Mouse (Mus musculus): ENCODE results near the gene Chst10.

Chst10 gene

DNA sequence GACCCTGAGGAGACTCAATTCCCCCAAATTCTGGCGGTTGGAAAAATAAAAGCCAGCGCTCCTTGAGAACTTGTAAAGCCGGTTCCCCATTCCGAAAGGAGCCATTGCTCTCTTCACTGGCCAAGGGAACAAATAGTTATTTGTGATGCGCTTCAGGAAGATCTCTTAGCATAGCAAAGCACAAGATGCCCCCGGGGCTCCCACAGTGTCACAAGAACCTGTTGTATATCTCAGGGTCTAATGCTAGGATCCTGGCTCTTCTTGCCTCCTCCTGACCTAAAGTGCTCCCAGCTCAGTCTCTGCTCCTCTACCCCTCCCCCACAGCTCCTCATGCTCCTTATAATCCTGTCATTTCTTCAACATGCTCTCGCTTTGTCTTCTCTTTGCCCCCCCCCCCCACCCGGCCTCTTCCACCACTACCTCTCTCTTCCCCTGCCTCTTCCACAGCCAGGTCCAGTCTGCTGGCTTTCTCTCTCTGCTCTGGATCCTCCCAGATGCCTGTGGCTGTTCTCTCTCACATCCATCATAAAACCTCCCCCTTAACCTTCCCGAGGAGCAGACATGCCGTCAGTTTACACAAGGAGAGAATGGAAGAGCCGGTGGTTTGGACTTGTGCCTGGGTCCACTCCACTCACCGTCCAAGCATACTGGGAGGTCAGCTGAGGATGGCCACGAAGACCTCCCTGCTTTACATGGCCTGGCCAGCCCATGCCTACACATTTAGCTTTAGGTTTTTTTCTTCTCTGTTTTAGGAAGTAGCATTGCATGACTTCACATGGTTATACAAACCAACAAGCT is 28.4 kb downstream of the Chst10 start:
- no peak for DNase-seq (ENCODE audit: low spot score in 2 of 2)

DNA sequence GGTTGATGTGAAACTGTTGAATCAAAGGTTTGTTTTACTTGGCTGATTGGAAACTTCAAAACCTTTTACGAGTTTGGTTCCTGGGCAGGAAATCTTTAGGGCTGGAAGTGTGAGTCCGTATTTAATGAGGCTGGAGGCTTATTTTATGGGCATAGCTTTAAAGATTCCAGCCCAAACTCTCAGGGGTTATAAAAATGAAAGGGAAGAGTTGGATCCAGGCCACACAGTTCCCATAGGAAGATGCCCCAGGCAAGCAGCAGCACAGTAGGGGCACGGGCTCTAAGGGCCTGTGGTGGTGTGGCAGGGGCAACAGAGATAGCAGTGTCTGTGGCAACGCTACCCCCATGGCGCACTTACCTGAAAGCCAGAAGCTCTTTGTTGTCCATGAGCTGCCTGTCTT is 31.7 kb downstream of the Chst10 start:
- DNase-seq (ENCODE audit: low spot score in 2 of 2), result no peak

DNA sequence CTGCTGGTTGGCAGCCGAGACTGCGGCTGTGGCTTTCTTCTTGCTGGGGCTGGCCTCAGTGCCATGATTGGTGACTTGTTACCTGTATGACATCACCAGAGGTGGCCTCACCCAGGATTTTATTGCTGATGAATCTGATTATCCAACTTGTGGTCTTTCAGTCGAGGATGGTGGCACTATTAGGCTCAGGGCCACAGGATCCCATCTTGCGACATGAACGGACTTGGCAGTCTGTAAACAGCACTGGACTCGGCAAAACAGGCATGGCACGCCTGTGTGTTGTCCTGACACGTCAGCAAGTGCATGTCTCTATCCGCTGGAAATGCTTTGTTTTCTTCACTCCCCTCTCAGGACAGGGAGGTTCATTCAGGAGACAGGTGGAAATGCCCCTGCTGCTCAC is 33.6 kb downstream of the Chst10 start:
- no peak for DNase-seq (ENCODE audit: low spot score in 2 of 2)

DNA sequence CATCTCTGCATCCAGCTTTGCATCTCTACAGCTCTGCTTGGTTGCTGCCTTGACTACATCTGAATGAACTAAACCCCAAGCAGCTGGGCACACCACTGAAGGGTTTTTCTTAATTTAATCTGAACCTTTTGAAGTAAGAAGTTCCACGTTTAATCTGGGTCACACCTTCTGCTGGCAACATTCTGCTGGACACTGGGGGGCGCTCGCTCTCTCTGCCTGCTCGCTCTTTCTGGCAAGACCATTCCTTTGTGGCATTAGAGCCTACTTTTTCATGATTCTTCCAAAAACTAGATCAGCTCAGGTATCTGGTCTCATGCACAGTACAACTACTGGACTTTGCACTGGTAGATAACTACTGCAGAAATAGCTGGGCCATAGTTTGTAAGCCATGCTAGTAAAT is 35.7 kb downstream of the Chst10 start:
- peak in 1 of 2 experiments; percentile 47 for DNase-seq (ENCODE audit: low spot score in 2 of 2)

DNA sequence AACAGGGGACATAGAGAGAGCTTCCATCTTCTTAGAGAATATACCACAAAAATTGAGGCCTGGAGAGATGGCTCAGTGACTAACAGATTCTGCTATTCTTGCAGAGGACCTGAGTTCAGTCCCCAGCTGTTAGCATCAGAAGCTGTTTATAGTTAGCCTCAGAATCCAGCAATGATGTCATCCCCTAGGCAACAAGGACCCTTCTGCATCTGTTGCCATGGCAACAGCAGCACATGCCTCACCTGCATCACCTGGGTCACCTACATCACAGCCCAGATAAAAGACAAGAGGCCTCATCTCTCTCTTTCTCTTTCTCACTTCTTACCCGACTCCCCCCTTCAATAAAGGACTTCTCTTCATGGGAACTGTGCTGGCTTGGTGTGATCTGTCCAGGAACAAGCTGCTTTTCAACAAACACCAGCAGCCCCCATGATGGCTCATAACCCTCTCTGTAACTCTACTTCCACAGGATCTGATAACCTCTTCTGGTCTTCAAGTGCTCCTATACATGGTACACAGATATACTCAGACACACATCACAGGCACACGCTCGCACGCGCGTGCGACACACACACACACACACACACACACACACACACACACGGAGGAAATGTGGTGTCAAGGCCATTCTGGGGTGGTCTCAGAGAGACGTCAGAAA is 37.0 kb downstream of the Chst10 start:
- DNase-seq (ENCODE audit: low spot score in 2 of 2), result no peak

DNA sequence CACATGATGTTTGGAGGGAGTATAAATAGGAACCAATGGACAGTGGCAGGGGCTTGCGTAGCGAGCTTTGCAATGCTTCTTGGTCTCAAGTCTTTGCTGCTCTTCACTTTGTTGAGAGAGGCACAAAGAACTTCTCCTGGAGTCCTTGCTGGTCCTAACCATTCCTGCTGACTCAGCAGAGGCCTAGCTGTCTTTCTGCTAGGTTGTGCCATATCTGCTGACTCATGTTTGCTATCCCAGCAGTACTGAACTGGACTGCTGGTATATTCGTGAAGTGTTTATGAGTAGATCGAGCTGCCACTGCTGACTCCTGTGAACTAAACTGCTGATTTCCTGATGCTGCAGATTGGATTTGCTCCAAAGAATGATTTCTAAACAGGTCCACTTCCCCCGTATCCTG is 37.8 kb downstream of the Chst10 start:
- no peak for DNase-seq (ENCODE audit: low spot score in 2 of 2)

DNA sequence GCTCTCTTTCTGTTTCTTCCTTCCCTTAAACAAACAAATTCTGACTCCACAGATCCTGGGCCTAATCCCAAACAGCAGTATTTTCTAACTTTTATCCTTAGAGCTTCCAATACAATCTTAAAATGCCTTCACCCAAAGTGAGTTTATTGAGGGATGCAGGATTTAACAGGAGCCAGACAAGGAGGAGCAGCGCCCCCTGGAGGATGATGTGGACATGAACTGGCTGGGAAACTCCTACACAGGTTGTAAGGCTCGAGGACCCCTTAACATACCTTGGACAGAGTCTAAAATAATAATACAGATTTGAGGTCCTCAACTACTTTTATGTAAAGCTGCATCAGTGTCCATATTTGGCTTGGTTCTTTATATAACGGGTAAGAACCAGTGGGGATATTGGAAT is 41.8 kb downstream of the Chst10 start:
- DNase-seq (ENCODE audit: low spot score in 2 of 2), result peak; percentile 66 to 76

DNA sequence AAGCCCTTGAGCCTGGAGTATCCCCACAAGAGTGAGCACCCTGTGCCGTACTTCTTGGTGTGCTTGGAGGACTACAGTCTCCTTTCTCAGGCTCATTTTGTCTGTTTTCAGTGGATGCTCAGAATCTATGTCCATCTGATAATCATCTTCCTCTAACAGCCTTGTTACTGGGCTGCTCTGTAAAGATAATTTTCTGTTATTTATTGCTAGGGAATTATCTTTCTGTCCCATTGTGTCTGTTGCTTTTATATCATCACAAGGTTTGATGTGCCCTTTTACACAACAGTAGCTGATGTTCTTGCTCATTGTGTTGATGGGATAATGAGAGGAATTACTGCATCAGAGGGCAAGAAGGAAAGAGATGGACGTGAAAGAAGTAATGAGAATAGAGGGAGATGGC is 45.7 kb downstream of the Chst10 start:
- DNase-seq (ENCODE audit: low spot score in 2 of 2), result no peak

DNA sequence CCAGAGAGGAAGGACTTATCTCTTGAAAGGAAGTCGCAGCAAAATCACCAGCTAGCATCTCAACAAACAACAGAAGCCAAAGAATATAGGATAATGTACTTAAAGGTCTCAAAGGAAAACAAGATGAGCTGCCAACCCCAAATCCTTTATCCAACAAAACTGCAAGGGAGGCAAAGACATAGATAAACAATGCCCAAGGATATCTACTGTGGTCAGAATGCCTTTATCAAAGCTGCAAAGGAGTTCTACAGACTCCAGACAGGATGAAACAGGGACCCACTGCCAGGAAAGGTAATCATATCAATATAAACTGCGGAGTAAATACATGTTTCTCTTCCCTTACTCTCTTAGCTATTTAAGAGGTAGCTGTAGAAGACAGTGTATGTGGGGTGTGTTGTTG is 47.3 kb downstream of the Chst10 start:
- DNase-seq (ENCODE audit: low spot score in 2 of 2), result no peak

DNA sequence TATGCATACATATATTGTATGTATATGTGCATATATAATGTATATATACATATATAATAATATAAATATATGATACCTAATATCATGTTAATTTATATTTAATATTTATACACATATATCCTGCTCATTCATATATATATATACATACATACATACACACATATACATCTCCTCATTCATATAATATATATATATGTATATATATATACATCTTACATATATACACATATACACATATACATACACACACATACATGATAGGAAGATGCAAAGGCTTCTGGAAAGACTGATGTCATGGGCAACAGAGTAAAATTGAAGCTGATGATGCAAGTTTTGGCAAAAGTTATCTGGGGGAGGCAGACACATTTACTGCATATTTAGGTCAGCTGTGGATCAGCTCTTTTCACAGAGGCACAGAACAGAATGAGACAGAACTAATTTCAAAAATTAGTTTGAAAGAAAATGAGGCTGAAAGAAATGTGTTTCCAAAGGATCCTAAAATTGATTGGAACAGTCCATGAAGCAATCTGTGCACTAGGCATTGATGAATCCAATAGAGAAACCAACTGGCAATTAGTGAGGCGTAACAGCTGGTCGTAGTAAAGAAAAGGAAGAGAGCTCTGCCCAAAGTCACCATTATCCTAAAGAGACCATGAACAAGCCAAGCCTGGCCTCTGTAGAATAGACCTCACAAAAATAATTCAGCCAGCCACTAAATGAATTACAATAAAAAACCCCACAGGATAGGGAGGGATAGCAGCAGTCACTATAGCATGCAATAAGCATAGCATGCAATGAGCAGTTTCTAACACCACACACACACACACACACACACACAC is 49.3 kb downstream of the Chst10 start:
- no peak for DNase-seq (ENCODE audit: low spot score in 2 of 2)

DNA sequence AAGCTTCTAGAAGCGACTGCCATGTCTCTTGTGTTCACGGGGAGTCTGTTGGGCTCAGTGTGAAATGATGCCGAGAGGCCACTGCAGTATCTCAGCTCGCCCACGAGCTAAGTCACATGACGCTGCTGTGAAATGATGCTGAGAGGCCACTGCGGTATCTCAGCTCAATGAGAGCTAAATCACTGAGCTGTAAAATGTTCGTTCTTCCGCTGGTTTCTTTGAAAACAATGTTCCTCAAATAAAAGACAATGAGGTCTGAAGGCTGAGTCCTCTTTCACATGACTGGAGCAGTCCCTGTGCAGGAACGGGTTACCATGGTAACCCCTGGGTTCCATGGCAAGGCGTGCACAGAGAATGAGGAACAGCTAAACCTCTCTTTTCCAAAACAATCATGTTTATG is 50.0 kb downstream of the Chst10 start:
- DNase-seq (ENCODE audit: low spot score in 2 of 2), result peak in 1 of 2 experiments; percentile 29

DNA sequence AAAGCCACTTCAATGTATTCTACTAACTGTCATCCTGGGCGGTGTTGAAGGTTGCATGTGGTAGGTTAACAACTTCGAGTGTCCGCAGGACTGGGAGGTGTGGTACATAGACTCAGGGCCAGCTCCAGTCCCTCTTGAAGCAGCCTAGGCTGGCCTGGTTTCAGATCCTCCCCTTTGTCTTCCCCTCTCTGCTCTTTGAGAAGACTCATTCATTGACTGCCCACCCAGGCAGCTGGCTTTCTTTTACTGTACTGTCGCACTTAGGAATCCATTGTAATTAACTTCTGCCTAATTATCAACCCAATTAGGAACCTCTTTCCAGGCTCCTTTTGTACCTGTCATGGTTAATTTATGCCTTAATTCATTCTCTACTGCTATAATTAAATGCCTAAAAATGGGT is 54.7 kb downstream of the Chst10 start:
- no peak for DNase-seq (ENCODE audit: low spot score in 2 of 2)

DNA sequence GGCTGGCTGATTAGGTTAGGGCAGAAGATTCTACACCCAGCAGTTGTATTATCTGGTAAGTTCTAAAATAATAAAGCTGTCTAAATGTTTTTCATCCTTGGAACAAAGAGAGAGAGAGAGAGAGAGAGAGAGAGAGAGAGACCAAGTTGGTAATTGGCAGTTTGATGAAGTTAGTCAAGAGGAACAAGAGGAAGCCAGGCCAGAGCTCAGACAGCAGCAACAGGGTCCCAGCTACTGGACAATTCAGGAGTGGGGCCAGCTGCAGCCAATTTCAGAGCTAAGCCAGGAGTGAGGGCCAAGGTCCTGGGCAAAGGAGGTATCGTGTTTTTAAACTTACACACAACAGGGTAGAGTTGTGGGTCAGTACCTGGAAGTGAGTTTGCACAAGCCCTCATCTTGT is 55.1 kb downstream of the Chst10 start:
- no peak for DNase-seq (ENCODE audit: low spot score in 2 of 2)

DNA sequence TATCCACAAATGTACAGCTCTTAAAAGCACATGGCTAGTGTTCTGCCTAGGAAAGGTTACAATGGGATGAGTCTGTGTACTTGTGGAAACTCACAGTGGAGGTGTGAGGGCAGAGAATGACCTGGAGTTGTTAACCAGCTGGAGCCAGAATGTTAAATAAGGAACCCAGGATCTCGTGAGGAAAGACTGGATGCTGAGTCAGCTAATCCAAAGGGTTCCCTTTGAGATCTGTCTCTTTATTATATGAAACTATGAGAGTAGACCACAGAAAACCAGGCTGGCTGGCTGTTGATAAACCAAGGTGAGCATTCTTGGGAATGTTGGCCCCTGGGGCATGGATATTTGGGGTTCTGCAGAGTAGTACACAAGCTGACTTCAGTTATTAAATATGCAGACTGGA is 58.0 kb downstream of the Chst10 start:
- no peak for DNase-seq (ENCODE audit: low spot score in 2 of 2)

DNA sequence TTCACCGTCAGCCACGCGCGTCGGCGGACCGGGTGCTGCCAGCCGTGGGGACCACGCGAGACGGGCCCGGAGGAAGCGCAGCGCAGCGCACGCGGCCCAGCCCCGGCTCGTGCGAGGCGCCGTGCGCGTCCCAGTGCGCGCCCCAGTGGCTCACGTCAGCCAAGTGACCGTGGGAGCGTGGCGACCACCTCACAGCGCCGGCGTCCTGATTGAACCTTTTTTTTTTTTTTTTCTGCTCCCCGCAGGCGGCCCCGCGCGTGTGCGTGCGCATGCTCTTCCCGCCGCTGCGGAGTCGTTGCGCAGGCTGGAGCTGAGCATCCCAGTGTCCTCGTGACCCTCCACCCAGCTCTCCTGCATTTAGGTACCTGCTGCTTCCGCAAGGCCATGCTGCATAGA is 61.5 kb downstream of the Chst10 start, which contains the start of gene Lonrf2:
Gene Lonrf2 (minus strand): TSS at position 235 of the 396 bp plus-strand sequence.
- peak; percentile 44 to 68 for DNase-seq (ENCODE audit: low spot score in 2 of 2)

DNA sequence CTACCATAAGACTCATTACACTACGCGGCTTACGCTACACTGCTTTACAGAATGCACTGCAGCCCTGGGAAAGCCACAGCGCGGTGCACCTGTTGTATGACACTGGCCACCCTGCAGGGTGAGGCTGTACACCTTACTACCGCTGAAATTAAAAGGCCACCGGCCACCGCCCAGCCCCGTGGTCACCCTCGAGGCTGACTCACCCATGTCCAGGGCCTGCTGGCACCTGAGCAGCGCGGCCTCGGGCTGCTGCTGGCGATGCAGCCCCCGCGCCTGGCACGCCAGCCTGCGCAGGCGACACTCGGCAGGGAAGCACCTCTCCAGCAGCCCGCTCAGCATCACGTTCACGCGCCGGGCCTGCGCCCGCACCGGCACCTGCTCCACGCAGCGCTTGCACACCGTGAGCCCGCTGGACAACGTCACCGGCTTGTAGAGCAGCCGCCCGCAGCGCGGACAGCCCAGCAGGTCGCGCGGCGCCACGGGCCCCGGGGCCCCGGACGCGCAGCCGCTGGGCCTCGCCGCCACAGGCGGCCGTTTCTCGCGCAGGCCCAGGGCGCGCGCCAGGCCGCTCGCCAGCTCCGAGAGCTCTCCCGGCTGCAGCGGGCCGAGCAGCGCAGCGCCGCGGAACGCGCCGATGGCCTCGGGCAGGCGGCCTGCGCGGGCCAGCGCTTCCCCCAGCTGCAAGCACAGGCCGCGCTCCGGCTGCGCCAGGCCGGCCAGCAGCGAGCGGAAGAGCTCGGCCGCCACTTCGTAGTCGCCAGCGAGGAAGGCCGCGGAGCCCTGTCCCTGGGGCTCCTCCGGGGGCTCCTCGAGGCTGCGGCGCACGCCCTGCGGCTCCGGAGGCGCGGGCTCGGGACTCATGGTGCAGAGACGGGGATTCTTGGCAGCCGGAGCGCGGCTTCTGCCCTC is 62.1 kb downstream of the Chst10 start:
- peak in 1 of 2 experiments; percentile 47 for DNase-seq (ENCODE audit: low spot score in 2 of 2)

DNA sequence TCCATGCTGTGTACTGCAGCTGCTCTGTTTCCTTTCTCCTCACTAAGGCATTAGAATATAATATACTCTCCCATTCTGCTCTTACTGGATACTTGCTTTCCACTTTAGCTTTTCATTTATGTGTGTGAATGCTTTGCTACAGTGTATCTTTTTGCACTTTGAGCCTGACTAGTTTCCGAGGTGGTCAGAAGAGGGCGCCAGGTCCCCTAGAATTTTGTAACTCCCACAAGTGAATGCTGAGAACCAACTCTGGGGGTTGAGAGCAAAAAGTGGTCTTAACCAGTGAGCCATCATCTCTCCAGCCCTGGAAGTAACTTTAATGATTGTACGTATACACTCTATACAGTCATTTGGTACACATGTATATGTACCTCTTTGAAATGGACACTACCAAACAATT is 63.1 kb downstream of the Chst10 start:
- peak in 1 of 2 experiments; percentile 41 for DNase-seq (ENCODE audit: low spot score in 2 of 2)

DNA sequence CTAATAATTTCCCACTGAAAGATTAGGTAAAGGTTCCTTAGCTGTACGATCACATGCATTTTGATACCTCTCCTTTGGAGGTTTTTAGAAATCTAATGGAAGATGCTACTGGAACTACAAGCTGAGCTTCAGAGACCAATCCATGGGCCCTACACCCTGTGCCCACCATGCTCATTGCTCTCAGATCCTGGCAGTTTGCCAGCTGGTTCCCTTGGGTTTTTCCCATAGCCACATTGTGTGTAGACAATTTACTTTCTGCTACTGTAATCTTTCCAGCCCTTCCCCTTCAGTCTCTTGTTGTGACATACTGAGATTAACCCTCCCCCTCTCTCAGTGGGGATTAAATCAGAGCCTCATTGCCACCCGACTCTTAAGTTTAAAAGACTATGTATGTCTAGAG is 73.0 kb downstream of the Chst10 start:
- no peak for DNase-seq (ENCODE audit: low spot score in 2 of 2)

DNA sequence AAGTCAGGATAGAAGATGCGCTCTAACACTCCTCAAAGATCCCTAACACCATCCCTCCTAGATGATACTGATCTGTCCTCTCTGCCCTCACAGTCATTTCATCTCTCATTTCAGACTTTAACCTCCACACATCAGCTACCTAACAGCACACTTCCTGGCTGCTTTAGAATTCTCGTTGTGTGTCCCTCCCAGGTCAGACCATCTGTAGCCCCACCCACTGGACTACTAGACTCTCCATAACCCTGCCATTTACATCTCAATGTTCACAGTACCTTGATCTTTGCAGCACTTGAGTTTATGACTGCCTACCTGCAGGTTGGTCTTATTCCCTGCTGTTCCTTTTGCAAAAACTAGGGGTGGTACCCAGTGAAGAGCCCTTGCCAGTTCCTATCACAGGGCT is 74.1 kb downstream of the Chst10 start:
- DNase-seq (ENCODE audit: low spot score in 2 of 2), result no peak

DNA sequence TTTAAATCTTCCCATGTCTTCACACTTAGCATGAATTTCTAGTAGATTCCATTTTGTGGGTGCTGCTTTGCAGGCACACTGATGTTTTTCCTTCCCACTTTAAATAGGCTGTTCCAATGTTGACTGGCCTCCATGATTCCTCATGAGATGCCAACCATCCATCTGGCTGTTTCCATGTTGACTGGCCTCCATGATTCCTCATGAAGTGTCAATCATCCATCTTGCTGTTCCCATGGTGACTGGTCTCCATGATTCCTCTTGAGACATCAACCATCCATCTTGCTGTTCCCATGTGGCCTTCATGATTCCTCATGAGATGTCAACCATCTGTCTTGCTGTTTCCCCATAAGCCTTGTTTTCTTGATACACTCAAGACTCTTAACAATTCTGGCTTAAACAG is 78.3 kb downstream of the Chst10 start:
- DNase-seq (ENCODE audit: low spot score in 2 of 2), result no peak

DNA sequence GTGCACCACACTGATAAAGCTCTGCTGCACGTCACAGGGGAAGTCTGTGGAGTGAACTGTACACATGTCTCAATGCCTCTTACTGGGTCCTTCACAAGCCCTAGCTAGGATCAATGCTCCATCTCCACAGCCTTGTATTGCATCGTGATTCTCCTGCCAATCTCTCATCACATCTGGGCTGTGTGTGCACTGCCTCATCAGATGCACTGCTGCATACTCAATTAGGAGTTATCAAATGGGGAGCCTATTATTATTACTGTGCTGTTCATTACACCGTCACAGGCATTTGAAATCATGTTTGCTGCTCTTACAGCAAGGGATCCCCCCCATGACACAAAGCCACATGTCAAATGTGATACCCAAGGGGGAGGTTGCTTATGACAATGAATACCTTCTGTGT is 80.3 kb downstream of the Chst10 start:
- no peak for DNase-seq (ENCODE audit: low spot score in 2 of 2)
